Mouse (Mus musculus) spleen, adult 2 months (tissue): ENCODE data around the gene Mylk.

Experiments used
- CTCF ChIP-seq: fragments of 200-500 bp; IDR thresholded peaks from 2 replicates; pipeline ENCODE4 v1.5.1; 2011; ENCODE audit warnings: mild to moderate bottlenecking, inconsistent platforms; ENCODE audit not compliant: insufficient read depth, insufficient read length, insufficient replicate concordance; ENCODE audit errors: extremely low read depth
- POLR2A ChIP-seq: fragments of 200-500 bp; IDR thresholded peaks from 2 replicates; pipeline ENCODE4 v1.6.1; 2011; ENCODE audit warnings: low read depth, low read length, inconsistent platforms

GRCm38 (mm10) chr16:34752026-34752425 is 7.0 kb downstream of the Mylk start:
- no peak for TF ChIP-seq CTCF
- TF ChIP-seq POLR2A: no peak
